Mouse (Mus musculus): ENCODE data around the gene Meis2. TPM values are rescaled to one million over a fixed set of nuclear protein-coding genes. Genes with fewer than 3 reads are reported as not detected.

The Meis2 gene
- polyA plus RNA-seq, 1 experiment from 2014 or later = 71.7 TPM

DNA sequence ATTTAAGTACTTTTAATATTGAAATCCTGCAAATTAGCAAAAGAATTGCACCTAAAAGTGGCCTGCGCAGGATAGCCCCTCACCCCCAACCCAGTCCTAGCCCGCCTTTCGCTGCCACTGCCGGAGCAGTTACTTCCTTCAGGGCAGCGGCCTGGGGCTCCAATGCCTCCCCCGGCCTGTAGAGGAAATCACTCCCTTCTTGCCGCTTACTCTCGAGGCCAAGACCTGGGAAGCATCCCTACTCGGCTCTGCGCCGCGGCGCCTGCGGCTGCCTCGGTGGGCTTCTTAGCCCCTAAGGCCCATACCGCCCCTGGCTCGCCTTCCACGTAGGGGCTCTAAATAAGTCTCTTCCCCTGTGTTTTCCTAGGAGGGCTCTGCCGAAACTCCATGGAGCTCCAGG, 5.4 kb downstream of the Meis2 start:
- H3K4me3 ChIP-seq = peak overlapping the region; percentile 76
- no peak for ATAC-seq (ENCODE audit: insufficient number of reproducible peaks, insufficient read depth, low FRiP score, low TSS enrichment)
- no peaks in the 10 kb centered on the region for H3K27me3 ChIP-seq
- peaks cover 12% of the 10 kb centered on the region; the same call in 1 of the 2 replicates for H3K4me1 ChIP-seq
- H3K27ac ChIP-seq = peak overlapping the region; percentile 97
- peak overlapping the region; percentile 63 for H3K4me2 ChIP-seq (replicated peaks)
- no peaks in the 10 kb centered on the region for H3K36me3 ChIP-seq
- H3K9ac ChIP-seq = peak overlapping the region; percentile 93
- H3K9me3 ChIP-seq = no peaks in the 10 kb centered on the region
- 2% methylated on average over 19 of the region's 19 CpGs for WGBS

DNA sequence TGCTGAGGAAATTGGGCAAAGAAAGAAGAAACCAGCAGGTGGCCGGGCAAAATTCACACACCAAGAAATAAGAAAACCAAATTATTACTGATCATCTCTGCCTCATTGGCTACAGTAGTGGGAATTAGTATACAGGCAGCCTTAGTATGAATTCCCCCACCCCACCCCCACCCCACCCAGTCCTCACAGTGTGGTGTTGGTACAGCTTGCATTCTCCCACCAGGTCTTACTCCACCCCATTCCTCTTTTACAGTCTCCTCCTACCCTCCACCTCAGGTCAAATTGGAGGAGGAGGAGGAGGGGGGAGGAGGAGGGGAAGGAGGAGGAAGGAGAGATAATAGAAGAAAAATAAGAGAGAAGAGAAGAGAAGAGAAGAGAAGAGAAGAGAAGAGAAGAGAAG, 6.0 kb downstream of the Meis2 start:
- Histone ChIP-seq H3K27ac (no peak overlapping the region), H3K4me1 (peaks cover 12% of the 10 kb centered on the region; the same call in 1 of the 2 replicates), H3K4me3 (peak overlapping the region; percentile 76)

DNA sequence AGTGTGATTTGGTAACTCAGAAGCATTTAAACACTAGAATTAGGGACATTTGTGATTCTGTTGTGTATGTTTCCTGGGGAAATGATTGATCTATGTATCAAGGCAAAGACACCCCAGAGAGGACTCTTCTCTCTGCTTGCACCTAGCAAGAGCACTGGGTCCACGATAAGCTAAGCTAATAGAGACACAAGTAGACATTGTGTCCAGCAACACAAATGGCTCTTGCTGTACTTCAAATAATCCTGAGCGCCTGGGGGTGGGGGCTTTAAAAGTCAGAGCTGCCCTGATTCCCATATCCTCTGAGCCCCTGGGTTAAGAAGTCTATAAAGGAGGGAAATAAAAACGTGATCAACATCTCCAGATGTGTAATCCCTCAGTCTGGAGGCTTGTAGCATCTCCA, 6.6 kb downstream of the Meis2 start:
- Histone ChIP-seq H3K36me3 (no peaks in the 10 kb centered on the region), H3K9ac (peak overlapping the region; percentile 19; the same call in 1 of the 2 replicates), H3K9me3 (no peaks in the 10 kb centered on the region), H3K27ac (no peak overlapping the region), H3K27me3 (no peaks in the 10 kb centered on the region), H3K4me2 (replicated peaks) (peak overlapping the region; percentile 63), H3K4me1 (peaks cover 12% of the 10 kb centered on the region; the same call in 1 of the 2 replicates), H3K4me3 (peak overlapping the region; percentile 76)
- 26% methylated on average over 3 of the region's 3 CpGs for WGBS
- ATAC-seq (ENCODE audit: insufficient number of reproducible peaks, insufficient read depth, low FRiP score, low TSS enrichment) = no peak

More for the DNA sequence above, 6.0 kb downstream of the Meis2 start:
- H3K4me2 ChIP-seq (replicated peaks) = peak overlapping the region; percentile 63
- H3K27me3 ChIP-seq = no peaks in the 10 kb centered on the region
- whole genome bisulfite sequencing = 57% methylated on average over 1 of the region's 1 CpGs
- no peaks in the 10 kb centered on the region for H3K36me3 ChIP-seq
- no peaks in the 10 kb centered on the region for H3K9me3 ChIP-seq
- peak overlapping the region; percentile 93; the same call in 1 of the 2 replicates for H3K9ac ChIP-seq
- ATAC-seq (ENCODE audit: insufficient number of reproducible peaks, insufficient read depth, low FRiP score, low TSS enrichment) = no peak

DNA sequence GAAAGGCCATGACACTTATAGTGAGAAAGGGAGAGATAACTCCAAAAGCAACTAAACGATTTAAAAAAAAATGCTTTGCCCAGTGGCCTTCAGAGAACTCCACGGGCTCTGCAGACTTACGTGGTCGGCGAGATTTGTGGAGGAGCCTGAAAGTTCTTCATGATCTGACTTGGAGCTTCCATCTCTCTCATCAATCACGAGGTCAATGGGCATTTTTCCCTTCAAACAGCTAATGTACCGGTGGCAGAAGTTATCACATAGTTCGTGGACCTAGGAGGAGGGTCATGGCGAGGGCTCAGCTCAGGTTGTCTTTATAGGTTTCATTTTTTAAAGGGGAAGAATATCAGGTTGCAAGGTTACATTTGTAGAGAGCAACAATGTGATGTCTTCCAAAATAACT, 7.1 kb downstream of the Meis2 start:
- Histone ChIP-seq H3K4me2 (replicated peaks) (peak overlapping the region; percentile 63), H3K4me3 (peak overlapping the region; percentile 76; the same call in 1 of the 2 replicates)

DNA sequence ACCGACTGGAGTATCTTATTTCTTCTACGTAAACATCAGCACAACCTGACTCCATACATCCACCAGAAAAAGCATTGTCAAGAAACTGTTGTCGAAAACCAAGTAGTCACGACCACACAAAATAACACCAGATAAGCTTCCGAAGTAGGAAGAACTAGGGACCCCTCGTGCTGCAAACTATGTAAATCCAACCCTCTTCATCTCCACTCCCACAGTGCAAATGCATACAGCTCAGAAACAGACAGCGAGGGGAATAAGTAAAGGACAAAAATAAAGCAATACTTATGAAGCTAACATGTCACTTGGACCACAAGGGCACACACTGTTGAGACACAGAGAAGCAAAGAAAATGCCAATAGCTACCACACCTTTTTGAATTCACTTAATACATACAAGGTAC, 8.8 kb downstream of the Meis2 start:
- H3K27me3 ChIP-seq = no peaks in the 10 kb centered on the region
- peak overlapping the region; percentile 63 for H3K4me2 ChIP-seq (replicated peaks)
- peak overlapping the region; percentile 45; the same call in 1 of the 2 replicates for H3K9ac ChIP-seq
- peak overlapping the region; percentile 21 for H3K4me3 ChIP-seq
- WGBS = 62% methylated on average over 7 of the region's 7 CpGs
- no peak overlapping the region for H3K27ac ChIP-seq
- H3K4me1 ChIP-seq = peaks cover 20% of the 10 kb centered on the region; the same call in 1 of the 2 replicates
- H3K9me3 ChIP-seq = no peaks in the 10 kb centered on the region
- H3K36me3 ChIP-seq = no peaks in the 10 kb centered on the region
- ATAC-seq (ENCODE audit: insufficient number of reproducible peaks, insufficient read depth, low FRiP score, low TSS enrichment) = no peak

More for the DNA sequence above, 7.1 kb downstream of the Meis2 start:
- H3K27ac ChIP-seq = no peak overlapping the region
- WGBS = 56% methylated on average over 9 of the region's 9 CpGs
- H3K9ac ChIP-seq = peak overlapping the region; percentile 28; the same call in 1 of the 2 replicates
- no peaks in the 10 kb centered on the region for H3K36me3 ChIP-seq
- no peak for ATAC-seq (ENCODE audit: insufficient number of reproducible peaks, insufficient read depth, low FRiP score, low TSS enrichment)
- peaks cover 12% of the 10 kb centered on the region; the same call in 1 of the 2 replicates for H3K4me1 ChIP-seq
- no peaks in the 10 kb centered on the region for H3K27me3 ChIP-seq
- no peaks in the 10 kb centered on the region for H3K9me3 ChIP-seq

DNA sequence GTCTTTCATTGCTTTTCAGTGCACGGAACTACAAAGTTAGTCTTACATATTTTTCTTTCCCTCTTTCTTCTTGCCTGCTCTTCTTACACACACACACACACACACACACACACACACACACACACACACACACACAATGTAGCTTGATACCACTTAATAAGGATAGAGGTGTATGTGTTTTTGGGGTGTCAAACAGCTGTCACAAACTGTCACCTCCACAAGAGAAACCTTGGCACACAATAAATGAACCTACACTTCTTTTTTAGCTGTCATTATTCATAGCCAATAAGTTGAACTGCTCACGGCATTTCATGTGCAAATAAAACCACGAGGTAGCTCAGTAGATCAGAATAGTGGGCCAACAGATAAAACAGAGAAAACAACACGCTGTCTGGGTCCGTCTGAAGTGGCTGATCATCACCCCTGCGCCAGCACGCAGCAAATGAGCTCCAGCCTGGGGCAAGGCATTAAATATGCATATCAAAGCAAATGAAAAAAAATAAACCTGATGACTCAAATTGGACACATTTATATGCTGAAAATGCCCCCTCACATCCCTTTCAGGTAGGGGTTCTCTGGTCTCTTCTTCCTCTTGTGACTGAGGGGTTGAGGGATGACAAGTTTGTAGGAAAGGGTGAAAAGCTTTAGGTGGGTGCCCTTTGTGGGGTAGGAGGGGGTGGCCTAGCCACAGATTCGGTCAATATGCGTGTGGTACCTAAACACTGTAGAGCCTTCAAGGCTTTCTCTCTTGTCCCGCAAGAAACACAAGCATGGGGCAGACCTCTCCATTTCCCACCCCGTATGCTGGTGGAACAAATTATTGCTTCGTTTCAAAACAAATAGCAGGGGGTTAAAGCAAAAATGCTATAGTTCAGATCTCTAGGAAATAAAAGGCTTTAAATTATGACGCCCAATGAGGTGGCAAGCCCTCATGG, 9.7 kb downstream of the Meis2 start:
- peak overlapping the region; percentile 41; the same call in 1 of the 2 replicates for H3K27ac ChIP-seq
- no peaks in the 10 kb centered on the region for H3K9me3 ChIP-seq
- peaks cover 20% of the 10 kb centered on the region; the same call in 1 of the 2 replicates for H3K4me1 ChIP-seq
- ATAC-seq (ENCODE audit: insufficient number of reproducible peaks, insufficient read depth, low FRiP score, low TSS enrichment) = no peak
- H3K36me3 ChIP-seq = no peaks in the 10 kb centered on the region
- H3K27me3 ChIP-seq = no peaks in the 10 kb centered on the region
- H3K4me3 ChIP-seq = peak overlapping the region; percentile 21
- peak overlapping the region; percentile 36; the same call in 1 of the 2 replicates for H3K9ac ChIP-seq
- peak overlapping the region; percentile 63 for H3K4me2 ChIP-seq (replicated peaks)
- 55% methylated on average over 13 of the region's 13 CpGs for WGBS

DNA sequence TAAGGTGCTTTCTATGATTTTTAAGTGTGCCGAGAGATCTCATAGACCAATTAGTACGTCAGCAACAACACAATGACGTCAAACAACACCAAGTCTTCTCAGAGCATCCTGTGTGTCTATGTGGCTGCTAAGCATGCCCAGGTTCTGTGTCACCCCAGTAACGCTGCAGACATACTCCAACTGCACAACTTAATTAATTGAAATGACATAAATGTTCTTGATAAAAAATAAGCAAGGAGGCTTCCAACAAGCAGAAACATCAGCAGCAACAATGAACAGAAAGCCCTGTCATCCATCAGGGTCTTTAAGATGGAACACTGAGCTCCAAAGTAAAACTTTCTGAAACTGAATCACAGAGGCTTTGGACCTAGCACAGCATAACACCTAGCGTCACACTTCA, 11.7 kb downstream of the Meis2 start:
- no peak overlapping the region for H3K4me3 ChIP-seq
- H3K36me3 ChIP-seq = no peaks in the 10 kb centered on the region
- H3K4me1 ChIP-seq = peaks cover 11% of the 10 kb centered on the region; the same call in 1 of the 2 replicates
- H3K9me3 ChIP-seq = no peaks in the 10 kb centered on the region
- WGBS = 78% methylated on average over 5 of the region's 5 CpGs
- 0 out of 2 replicates have a peak overlapping the region, but pooled peaks have one; percentile 7 for H3K4me2 ChIP-seq (replicated peaks)
- no peak overlapping the region for H3K9ac ChIP-seq
- ATAC-seq (ENCODE audit: insufficient number of reproducible peaks, insufficient read depth, low FRiP score, low TSS enrichment) = no peak
- H3K27me3 ChIP-seq = no peaks in the 10 kb centered on the region
- H3K27ac ChIP-seq = no peak overlapping the region

DNA sequence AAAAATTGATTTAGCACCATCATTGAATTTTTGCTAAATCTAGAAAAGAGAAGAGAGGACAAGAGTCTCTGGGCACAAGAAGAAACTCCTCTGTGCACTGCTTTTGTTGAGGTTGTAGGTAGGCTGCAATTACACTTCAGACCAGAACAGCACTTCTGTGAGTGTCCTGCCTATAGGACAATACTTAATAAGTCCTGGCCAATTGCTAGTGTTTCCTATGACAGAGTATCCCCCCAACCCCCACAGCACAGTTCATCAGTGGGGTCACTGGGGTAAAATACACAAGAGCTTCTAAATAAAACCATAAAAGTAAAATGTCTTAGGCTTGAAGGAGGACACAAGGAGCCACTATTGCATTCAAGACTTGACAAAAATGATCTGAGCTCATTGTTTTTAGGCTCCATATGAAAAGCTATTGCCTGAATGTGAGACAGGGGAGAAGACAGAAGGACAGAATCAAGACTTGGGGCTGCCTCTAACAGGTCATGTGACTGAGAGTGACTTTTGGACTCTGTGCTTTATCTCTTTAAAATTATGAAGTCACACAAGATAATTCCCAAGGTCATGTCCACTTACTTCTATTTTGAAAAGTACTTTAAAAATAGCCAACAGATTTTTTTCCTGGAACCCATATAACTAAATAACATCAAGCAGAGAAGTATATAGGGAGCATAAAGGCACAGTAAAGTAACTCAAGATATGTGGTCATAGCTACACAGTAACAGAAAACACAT, 12.8 kb downstream of the Meis2 start:
- H3K27me3 ChIP-seq = no peaks in the 10 kb centered on the region
- H3K27ac ChIP-seq = no peak overlapping the region
- ATAC-seq (ENCODE audit: insufficient number of reproducible peaks, insufficient read depth, low FRiP score, low TSS enrichment) = no peak
- H3K9ac ChIP-seq = no peak overlapping the region
- 0 out of 2 replicates have a peak, but pooled peaks cover 2% of the 10 kb centered on the region for H3K36me3 ChIP-seq
- H3K4me2 ChIP-seq (replicated peaks) = no peak overlapping the region; the same call in 1 of the 2 replicates
- H3K4me3 ChIP-seq = no peak overlapping the region
- no peaks in the 10 kb centered on the region for H3K9me3 ChIP-seq
- peaks cover 11% of the 10 kb centered on the region; the same call in 1 of the 2 replicates for H3K4me1 ChIP-seq

DNA sequence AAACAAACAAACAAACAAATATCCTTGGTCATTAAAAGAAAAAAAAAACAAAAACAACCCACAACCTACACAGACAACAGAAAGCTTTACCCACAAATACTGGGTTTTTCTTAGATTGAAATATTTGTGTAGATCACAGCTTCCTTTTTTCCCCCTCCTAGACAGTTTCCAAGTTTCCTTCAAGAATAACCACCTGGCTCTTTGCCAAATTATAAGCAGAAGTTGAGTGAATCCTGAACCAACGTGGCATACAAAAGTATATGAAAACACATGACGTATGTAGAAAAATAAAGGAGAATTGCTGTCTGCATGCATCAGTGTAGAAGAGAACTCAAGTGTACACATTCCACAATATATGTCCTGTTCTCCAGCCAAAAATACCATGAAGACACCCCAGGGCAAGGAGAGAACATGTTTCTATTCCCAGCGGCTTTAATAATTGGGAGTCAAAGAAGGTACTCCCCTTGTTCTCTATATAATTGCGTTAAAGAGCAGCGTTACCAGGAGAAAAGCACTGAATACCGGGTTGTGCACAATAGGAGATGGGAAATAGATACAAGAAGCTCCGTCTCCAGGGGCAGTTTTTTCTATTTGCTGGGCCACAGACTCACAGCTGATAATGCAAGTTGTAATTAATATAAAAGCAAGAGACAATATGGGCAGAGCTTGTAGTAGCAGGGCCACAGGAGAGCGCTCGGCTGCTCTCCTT, 13.6 kb downstream of the Meis2 start:
- H3K4me2 ChIP-seq (replicated peaks) = no peak overlapping the region; the same call in 1 of the 2 replicates
- WGBS = 60% methylated on average over 9 of the region's 9 CpGs
- H3K9me3 ChIP-seq = no peaks in the 10 kb centered on the region
- H3K36me3 ChIP-seq = peaks cover 10% of the 10 kb centered on the region; the same call in 1 of the 2 replicates
- no peak overlapping the region for H3K9ac ChIP-seq
- no peak for ATAC-seq (ENCODE audit: insufficient number of reproducible peaks, insufficient read depth, low FRiP score, low TSS enrichment)
- peaks cover 18% of the 10 kb centered on the region; the same call in 1 of the 2 replicates for H3K4me1 ChIP-seq
- H3K4me3 ChIP-seq = no peak overlapping the region
- no peaks in the 10 kb centered on the region for H3K27me3 ChIP-seq
- H3K27ac ChIP-seq = no peak overlapping the region

DNA sequence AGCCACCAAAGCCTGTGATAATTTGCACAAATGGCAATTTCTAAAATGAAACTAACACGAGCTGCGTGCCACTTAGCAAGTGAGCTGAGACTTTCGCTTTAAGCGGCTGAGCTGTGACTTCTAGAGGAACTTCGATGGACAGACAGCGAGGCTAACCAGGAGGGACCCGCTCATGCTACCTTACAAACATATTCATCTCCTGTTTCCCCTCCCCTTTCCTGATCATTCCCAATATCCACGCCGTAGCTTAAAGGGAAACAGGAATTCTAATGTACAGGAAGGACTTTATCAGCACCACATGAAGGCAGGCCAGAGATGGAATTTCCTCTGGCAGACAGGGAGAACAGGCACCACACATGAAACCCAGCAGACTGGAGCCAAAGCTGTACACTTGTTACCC, 15.9 kb downstream of the Meis2 start:
- 68% methylated on average over 9 of the region's 9 CpGs for WGBS

DNA sequence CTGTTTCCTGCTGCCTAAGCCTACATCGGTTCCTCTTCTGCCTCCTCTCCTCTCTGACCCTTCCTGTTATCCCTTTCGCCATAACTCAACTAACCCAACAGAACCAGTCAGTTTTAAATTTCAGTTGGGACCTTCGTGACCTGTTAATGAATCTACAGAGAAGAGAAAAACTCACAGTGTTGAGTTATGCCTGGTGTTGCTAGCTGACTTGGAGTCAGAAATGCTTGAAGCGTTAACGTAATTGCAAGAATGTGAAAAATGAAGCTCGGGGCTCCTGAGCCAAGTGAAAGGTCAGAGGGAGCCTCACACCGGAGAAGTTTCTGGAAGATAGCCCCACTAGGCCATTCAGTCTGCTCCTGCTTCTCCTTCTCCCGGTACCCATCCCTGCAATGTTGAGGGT, 18.3 kb downstream of the Meis2 start:
- no peak overlapping the region for H3K4me2 ChIP-seq (replicated peaks)
- ATAC-seq (ENCODE audit: insufficient number of reproducible peaks, insufficient read depth, low FRiP score, low TSS enrichment) = no peak
- no peak overlapping the region for H3K27ac ChIP-seq
- peaks cover 12% of the 10 kb centered on the region; the same call in 1 of the 2 replicates for H3K36me3 ChIP-seq
- H3K9me3 ChIP-seq = no peaks in the 10 kb centered on the region
- H3K27me3 ChIP-seq = no peaks in the 10 kb centered on the region
- WGBS = 34% methylated on average over 8 of the region's 8 CpGs
- no peak overlapping the region for H3K9ac ChIP-seq
- H3K4me3 ChIP-seq = no peak overlapping the region
- peaks cover 23% of the 10 kb centered on the region; the same call in 1 of the 2 replicates for H3K4me1 ChIP-seq

More for the DNA sequence above, 15.9 kb downstream of the Meis2 start:
- Histone ChIP-seq H3K4me1 (peaks cover 24% of the 10 kb centered on the region; the same call in 1 of the 2 replicates), H3K9ac (no peak overlapping the region), H3K4me2 (replicated peaks) (no peak overlapping the region), H3K27ac (no peak overlapping the region), H3K9me3 (no peaks in the 10 kb centered on the region), H3K4me3 (no peak overlapping the region), H3K27me3 (no peaks in the 10 kb centered on the region), H3K36me3 (peaks cover 12% of the 10 kb centered on the region; the same call in 1 of the 2 replicates)
- no peak for ATAC-seq (ENCODE audit: insufficient number of reproducible peaks, insufficient read depth, low FRiP score, low TSS enrichment)

Measured in embryonic facial prominence, embryonic 12.5 days (tissue).